Mouse (Mus musculus) ovary, adult 18-20 months (tissue): ENCODE measurements around the gene Col9a2.

Experiments used
- DNase-seq: peaks from one replicate; pipeline ENCODE4 v3.0.0; 2022; ENCODE audit warnings: low spot score, mixed read lengths

Col9a2 gene

GRCm38 (mm10) chr4:121084506-121084905, 45.3 kb downstream of the Col9a2 start:
- no peak for DNase-seq

DNA sequence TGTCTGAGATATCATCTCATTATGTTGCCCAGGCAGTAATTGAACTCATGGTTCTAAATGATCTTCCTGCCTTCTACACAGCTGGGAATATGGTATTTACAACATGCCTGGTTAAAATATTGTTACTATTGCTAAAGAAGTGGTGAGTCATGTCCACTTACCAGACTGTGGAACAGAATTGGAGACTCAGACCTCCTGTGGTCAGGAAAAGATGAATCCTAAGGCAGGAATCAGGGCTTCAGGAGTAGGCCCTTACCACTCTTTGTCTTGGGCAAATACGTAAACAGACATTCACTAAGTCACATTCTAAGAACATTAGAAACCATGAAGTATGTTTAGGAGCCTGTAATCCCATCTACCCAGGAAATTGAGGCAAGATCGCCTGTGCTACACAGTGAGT, 49.5 kb downstream of the Col9a2 start:
- no peak for DNase-seq

DNA sequence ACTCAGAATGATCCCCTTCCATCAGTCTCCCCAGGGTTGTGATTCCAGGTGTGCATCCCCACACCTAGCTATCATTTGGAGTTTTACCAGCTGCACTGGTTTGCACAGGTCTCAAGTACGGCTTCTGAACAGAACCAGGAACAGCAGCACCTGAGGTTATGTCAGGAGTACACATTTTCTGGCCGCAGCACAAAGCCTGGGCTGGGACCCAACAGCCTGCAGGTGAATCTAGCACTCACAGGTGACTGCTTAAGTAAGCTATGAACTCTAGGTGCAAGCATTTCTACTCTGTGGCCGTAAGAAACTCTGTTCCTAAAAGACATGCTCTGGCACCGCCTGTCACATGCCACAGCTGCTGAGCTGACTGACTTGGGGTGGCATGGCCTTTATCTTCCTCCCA, 51.0 kb downstream of the Col9a2 start:
- no peak for DNase-seq

DNA sequence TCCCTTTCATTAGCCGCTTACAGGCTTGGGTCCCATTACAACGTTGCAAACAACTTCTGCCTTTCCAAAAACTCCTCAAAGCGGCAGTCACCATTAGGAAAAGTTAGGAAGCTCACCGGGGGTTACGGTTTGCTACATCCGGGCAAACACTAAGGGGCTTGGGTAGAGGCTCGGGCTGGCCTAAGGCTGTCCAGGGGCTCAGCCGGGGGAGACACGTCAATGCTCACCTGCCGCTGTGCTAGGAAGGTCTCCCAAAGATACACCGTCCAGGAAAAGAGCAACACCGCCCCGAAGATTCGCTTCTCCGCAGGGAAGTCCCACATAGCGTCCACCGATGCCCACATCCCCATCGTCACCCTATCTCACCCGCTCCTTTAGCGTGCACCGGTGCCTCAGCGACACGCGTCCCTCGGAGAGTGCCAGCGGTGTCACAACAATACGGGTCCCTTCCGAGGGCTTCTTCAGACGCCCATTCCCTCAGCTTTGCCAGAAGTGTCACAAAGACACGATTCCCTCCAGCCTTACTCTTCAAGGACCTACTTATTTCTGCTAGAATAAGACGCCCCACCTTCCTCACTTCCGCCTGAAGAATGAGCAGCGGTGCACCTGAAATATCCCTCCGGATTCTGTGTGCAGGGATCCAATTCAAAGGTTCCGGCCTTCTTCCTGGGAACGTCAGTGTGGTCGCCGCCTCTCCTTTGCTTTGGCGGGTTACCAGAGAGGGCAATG, 58.6 kb downstream of the Col9a2 start, which contains the start of gene Zmpste24:
Zmpste24 (minus strand) TSS at position 592 of the 729 bp plus-strand sequence.
- DNase-seq, result peak; percentile 55

GRCm38 (mm10) chr4:121103304-121103703, 64.1 kb downstream of the Col9a2 start:
- no peak for DNase-seq
